Mouse (Mus musculus) heart, postnatal 0 days (tissue): ENCODE results near the gene Srrd. TPM values are rescaled to one million over a fixed set of nuclear protein-coding genes. Genes with fewer than 3 reads are reported as not detected.
A peak's percentile ranks its signal among the peaks of the same experiment; 100 is the strongest.

Experiments used
- ATAC-seq: fragments of 200-750 bp; cut with Nextera tagmentation; 2 replicates; pipeline ENCODE4 v1.8.0; 2017; ENCODE audit warnings: low read depth, moderate number of reproducible peaks, moderate library complexity; ENCODE audit not compliant: insufficient read depth
- DNase-seq: peaks from one replicate; pipeline ENCODE4 v3.0.0-alpha.2; 2016; ENCODE audit warnings: low spot score
- H3K27ac ChIP-seq: fragments of 300-500 bp; sonication (generic); 2 replicates; pipeline ENCODE4 v1.5.1; 2014; ENCODE audit warnings: low read depth, mild to moderate bottlenecking
- H3K27me3 ChIP-seq: fragments of 300-500 bp; sonication (generic); 2 replicates; pipeline ENCODE4 v1.6.1; 2014; ENCODE audit warnings: low read length, mixed read lengths; ENCODE audit not compliant: control insufficient read depth, insufficient read depth
- H3K36me3 ChIP-seq: fragments of 300-500 bp; sonication (generic); replicated peaks from 2 replicates; pipeline ENCODE4 v1.6.1; 2014; ENCODE audit warnings: low read length, mixed read lengths; ENCODE audit not compliant: control insufficient read depth, insufficient read depth
- H3K4me1 ChIP-seq: fragments of 300-500 bp; sonication (generic); 2 replicates; pipeline ENCODE4 v1.6.1; 2014; ENCODE audit warnings: antibody characterized with exemption; ENCODE audit not compliant: control insufficient read depth, insufficient read depth
- H3K4me2 ChIP-seq: fragments of 300-500 bp; sonication (generic); 2 replicates; pipeline ENCODE4 v1.6.1; 2014; ENCODE audit warnings: low read depth, mild to moderate bottlenecking, low read length, moderate library complexity
- H3K4me3 ChIP-seq: fragments of 300-500 bp; sonication (generic); 2 replicates; pipeline ENCODE4 v1.5.1; 2014; ENCODE audit warnings: low read depth, low read length
- H3K9ac ChIP-seq: fragments of 300-500 bp; sonication (generic); replicated peaks from 2 replicates; pipeline ENCODE4 v1.6.1; 2014; ENCODE audit warnings: low read depth, low read length, mixed read lengths
- H3K9me3 ChIP-seq: fragments of 300-500 bp; sonication (generic); replicated peaks from 2 replicates; pipeline ENCODE4 v1.6.1; 2016; ENCODE audit warnings: low read length; ENCODE audit not compliant: control insufficient read depth
- CTCF ChIP-seq: IDR thresholded peaks from 2 replicates; pipeline ENCODE4 v1.5.1; 2016; ENCODE audit warnings: antibody characterized with exemption, control low read depth, low read depth
- EP300 ChIP-seq: IDR thresholded peaks from 2 replicates; pipeline ENCODE4 v1.6.1; 2016; ENCODE audit warnings: antibody characterized with exemption, low read depth
- WGBS: fragments of 180-500 bp; shearing (Covaris S2); extraction: QIAGEN DNeasy Blood & Tissue Kit; methylation state at CpG from one replicate; pipeline ENCODE4 v1.1.7; 2014; 5-methylcytosine and 5-hydroxymethylcytosine counted together
- polyA plus RNA-seq: library from polyadenylated mRNA; unstranded; fragments of >200 nt; fragmentation: Nextera tagmentation; extraction: Ambion mirVana; gene quantifications from 2 replicates; pipeline ENCODE4 v1.2.1, GENCODE M21; 2015
- total RNA-seq: library from RNA; depleted of rRNA; stranded (reverse); fragments of >200 nt; gene quantifications from 2 replicates; pipeline ENCODE4 v1.2.3, GENCODE M21; 2014; ENCODE audit warnings: low replicate concordance; rRNA removed

Gene Srrd
- total RNA-seq (57.9 and 65.2 TPM in 2 replicates), polyA plus RNA-seq (14.1 and 18.2 TPM in 2 replicates)

DNA sequence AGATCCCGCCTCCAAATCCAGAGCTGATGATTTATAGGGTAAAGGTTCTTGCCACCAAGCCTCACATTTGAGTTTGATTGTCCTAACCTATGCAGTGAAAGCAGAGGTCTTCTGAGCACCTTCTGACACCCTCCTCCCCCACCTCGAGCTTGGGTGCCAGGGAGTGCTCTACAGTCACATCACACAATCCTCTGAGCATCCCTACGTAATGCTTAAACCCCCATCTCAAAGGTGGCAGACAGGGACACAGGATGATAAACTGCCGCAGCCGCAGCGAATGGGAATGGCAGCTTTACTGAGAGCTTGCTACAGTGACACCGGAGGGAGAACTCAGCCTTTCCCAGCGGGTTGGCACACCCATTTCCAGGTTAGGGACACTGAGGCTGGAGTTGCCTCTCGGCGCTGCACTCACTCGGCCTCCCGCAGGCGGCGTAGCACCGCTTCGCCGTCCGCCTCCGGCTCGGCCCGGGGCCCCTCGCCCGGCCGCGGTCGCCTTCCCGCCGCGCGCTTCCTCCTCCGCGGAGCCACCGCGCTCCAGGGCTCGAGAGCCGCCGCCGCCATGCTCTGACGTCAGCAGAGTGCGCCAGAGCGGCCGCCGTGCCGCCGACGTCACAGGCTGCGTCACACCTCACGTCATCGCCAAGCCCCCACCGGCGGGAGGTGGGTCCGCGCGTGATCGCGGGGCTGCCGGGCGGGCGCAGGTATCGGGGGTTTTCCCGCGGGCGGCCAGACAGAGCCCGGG lies at the start of gene Srrd, which contains the start of gene Hps4:
Gene Srrd, minus strand, starts transcription at position 578 of the 742 bp plus-strand sequence.
Gene Hps4, plus strand, starts transcription at position 621 of the 742 bp plus-strand sequence.
- Histone ChIP-seq H3K4me2 (peak within 1 kb of the TSS; percentile 73), H3K9me3 (no peaks in the 10 kb centered on the region), H3K27me3 (no peaks in the 10 kb centered on the region), H3K36me3 (peaks cover 21% of the 10 kb centered on the region), H3K9ac (peak within 1 kb of the TSS; percentile 68), H3K27ac (peak within 1 kb of the TSS; percentile 39), H3K4me3 (peak within 1 kb of the TSS; percentile 82), H3K4me1 (no peaks in the 10 kb centered on the region)
- WGBS: 2% methylated on average over 64 of the region's 64 CpGs
- no peak for TF ChIP-seq EP300
- TF ChIP-seq CTCF: no peak
- ATAC-seq: peak; percentile 84
- DNase-seq: peak; percentile 61

DNA sequence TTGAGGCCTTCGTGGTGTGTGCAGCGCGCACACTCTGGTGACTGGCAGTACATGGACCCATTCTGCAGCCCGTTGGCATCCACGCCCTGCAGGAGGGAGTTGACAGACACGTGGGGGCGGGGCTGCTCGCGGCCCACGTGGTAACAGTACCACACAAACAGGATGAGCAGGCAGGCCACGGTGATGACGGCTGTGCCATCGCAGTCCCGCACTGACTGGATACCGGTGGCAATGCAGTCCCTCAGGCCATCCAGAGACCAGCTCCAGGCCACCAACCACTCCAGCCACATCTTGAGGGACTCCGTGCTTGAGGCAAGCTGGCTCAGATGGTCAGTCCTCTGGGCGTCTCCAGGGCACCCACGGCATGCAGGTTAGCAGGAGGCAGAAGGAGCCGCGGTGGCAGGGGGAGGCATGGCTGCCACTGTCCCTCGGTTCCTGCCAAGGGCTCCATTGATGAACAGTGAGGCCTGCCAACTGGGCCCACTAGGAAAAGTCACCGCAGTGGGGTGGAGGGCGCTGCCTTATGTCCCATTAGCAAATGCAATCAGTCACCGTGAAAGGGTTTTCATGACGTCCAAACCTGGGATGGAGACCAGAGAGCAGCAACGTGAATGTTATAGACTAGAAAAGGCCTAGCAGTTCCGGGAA lies 49.0 kb upstream of the Srrd start:
- Histone ChIP-seq H3K27ac (no peak overlapping the region), H3K27me3 (peaks cover 85% of the 10 kb centered on the region), H3K9ac (no peak overlapping the region), H3K4me2 (no peak overlapping the region), H3K4me1 (no peaks in the 10 kb centered on the region), H3K4me3 (no peak overlapping the region), H3K36me3 (no peaks in the 10 kb centered on the region), H3K9me3 (no peaks in the 10 kb centered on the region)
- WGBS: 61% methylated on average over 27 of the region's 27 CpGs
- DNase-seq (no peak), ATAC-seq (no peak)
- TF ChIP-seq CTCF: no peak
- no peak for TF ChIP-seq EP300

DNA sequence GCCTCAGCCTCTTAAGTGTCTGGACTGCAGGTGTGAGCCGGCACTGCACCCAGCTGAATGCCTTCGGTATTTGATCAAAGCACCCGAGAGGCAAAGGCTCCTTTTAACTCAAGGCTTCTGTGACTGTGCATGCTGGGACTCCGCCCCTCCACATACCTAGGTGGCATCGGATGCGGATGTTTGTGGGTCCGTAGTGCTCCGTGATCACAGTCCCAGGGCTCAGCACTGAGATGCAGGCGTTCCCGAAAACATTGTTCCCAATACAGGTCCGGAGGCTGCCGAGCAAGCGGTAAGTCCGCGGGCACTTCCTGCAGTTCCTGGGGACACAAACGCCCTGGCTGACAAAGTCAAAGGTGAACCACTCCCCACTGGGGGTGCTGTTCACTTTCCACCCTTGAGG lies 48.2 kb upstream of the Srrd start:
- TF ChIP-seq EP300 (no peak), CTCF (no peak)
- Histone ChIP-seq H3K4me3 (no peak overlapping the region), H3K27ac (no peak overlapping the region), H3K4me2 (no peak overlapping the region), H3K36me3 (no peaks in the 10 kb centered on the region), H3K9me3 (no peaks in the 10 kb centered on the region), H3K27me3 (peaks cover 77% of the 10 kb centered on the region), H3K9ac (no peak overlapping the region), H3K4me1 (no peaks in the 10 kb centered on the region)
- 43% methylated on average over 16 of the region's 16 CpGs for WGBS
- DNase-seq (no peak), ATAC-seq (no peak)

GRCm38 (mm10) chr5:112389352-112389751 lies 46.5 kb upstream of the Srrd start:
- Histone ChIP-seq H3K27ac (no peak overlapping the region), H3K27me3 (peaks cover 61% of the 10 kb centered on the region), H3K4me2 (no peak overlapping the region), H3K9ac (no peak overlapping the region), H3K36me3 (no peaks in the 10 kb centered on the region), H3K4me3 (no peak overlapping the region), H3K9me3 (no peaks in the 10 kb centered on the region), H3K4me1 (no peaks in the 10 kb centered on the region)
- TF ChIP-seq CTCF: no peak
- TF ChIP-seq EP300: no peak
- DNase-seq (no peak), ATAC-seq (no peak)
- WGBS: 71% methylated on average over 9 of the region's 9 CpGs

DNA sequence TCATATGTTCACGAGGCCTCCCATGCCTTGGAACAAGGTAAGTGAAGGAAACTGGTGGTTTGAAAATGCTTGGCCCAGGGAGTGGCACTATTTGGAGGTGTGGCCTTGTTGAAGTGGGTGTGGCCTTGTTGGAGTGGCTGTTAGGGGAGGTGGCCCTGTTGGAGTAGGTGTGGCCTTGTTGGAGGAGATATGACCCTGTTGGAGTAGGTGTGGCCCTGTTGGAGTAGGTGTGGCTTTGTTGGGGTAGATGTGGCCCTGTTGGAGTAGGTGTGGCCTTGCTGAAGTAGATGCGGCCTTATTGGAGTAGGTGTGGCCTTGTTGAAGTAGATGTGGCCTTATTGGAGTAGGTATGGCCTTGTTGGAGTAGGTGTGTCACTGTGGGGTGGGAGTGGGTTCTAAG lies 43.1 kb upstream of the Srrd start:
- no peaks in the 10 kb centered on the region for H3K9me3 ChIP-seq
- H3K27me3 ChIP-seq: peaks cover 27% of the 10 kb centered on the region
- H3K36me3 ChIP-seq: no peaks in the 10 kb centered on the region
- no peak overlapping the region for H3K27ac ChIP-seq
- DNase-seq (no peak), ATAC-seq (no peak)
- H3K4me2 ChIP-seq: no peak overlapping the region
- no peak overlapping the region for H3K9ac ChIP-seq
- H3K4me1 ChIP-seq: no peaks in the 10 kb centered on the region
- TF ChIP-seq CTCF: no peak
- no peak for TF ChIP-seq EP300
- WGBS: 67% methylated on average over 2 of the region's 2 CpGs
- H3K4me3 ChIP-seq: no peak overlapping the region
